Mouse (Mus musculus): ENCODE measurements around the gene Fgfr1op. TPM values are rescaled to one million over a fixed set of nuclear protein-coding genes. Genes with fewer than 3 reads are reported as not detected.

The Fgfr1op gene
- polyA plus RNA-seq, 1 experiment from 2014 or later, result 27.5 TPM

GRCm38 (mm10) chr17:8235743-8236142, 70.4 kb downstream of the Fgfr1op start, which contains the start of gene Ccr6:
Gene Ccr6 (plus strand): TSS chr17:8236043.
- no peak within 1 kb of the TSS for H3K4me3 ChIP-seq (replicated peaks)
- no peak for ATAC-seq
- H3K4me2 ChIP-seq (replicated peaks), result no peak within 1 kb of the TSS
- H3K9me3 ChIP-seq, result no peaks in the 10 kb centered on the region
- H3K36me3 ChIP-seq, result no peaks in the 10 kb centered on the region
- H3K9ac ChIP-seq (replicated peaks), result no peak within 1 kb of the TSS
- no peak within 1 kb of the TSS for H3K27ac ChIP-seq
- H3K27me3 ChIP-seq, result no peaks in the 10 kb centered on the region
- WGBS, result 78% methylated on average over 3 of the region's 3 CpGs
- no peaks in the 10 kb centered on the region for H3K4me1 ChIP-seq (replicated peaks)

GRCm38 (mm10) chr17:8238012-8238710, 72.9 kb downstream of the Fgfr1op start:
- 88% methylated on average over 15 of the region's 15 CpGs for WGBS
- Histone ChIP-seq H3K9me3 (no peaks in the 10 kb centered on the region), H3K4me3 (replicated peaks) (no peak overlapping the region), H3K27ac (no peak overlapping the region), H3K27me3 (no peaks in the 10 kb centered on the region), H3K36me3 (no peaks in the 10 kb centered on the region), H3K4me1 (replicated peaks) (no peaks in the 10 kb centered on the region), H3K9ac (replicated peaks) (no peak overlapping the region), H3K4me2 (replicated peaks) (no peak overlapping the region)
- no peak for ATAC-seq

- Histone ChIP-seq H3K27ac (no peak overlapping the region), H3K9ac (replicated peaks) (no peak overlapping the region), H3K4me3 (replicated peaks) (no peak overlapping the region), H3K9me3 (no peaks in the 10 kb centered on the region), H3K27me3 (no peaks in the 10 kb centered on the region), H3K4me1 (replicated peaks) (no peaks in the 10 kb centered on the region), H3K36me3 (no peaks in the 10 kb centered on the region), H3K4me2 (replicated peaks) (no peak overlapping the region)
- WGBS, result 70% methylated on average over 3 of the region's 3 CpGs
- no peak for ATAC-seq
These were observed 74.3 kb downstream of the Fgfr1op start for GRCm38 (mm10) chr17:8239561-8239960.

- H3K4me1 ChIP-seq (replicated peaks), result no peaks in the 10 kb centered on the region
- no peak overlapping the region for H3K27ac ChIP-seq
- H3K9me3 ChIP-seq, result no peaks in the 10 kb centered on the region
- 77% methylated on average over 4 of the region's 4 CpGs for WGBS
- no peak overlapping the region for H3K9ac ChIP-seq (replicated peaks)
- H3K4me2 ChIP-seq (replicated peaks), result no peak overlapping the region
- no peak overlapping the region for H3K4me3 ChIP-seq (replicated peaks)
- H3K27me3 ChIP-seq, result no peaks in the 10 kb centered on the region
- ATAC-seq, result no peak
- no peaks in the 10 kb centered on the region for H3K36me3 ChIP-seq
These were observed 75.2 kb downstream of the Fgfr1op start for GRCm38 (mm10) chr17:8240517-8240916.

GRCm38 (mm10) chr17:8241645-8242044, 76.3 kb downstream of the Fgfr1op start:
- H3K9me3 ChIP-seq, result no peaks in the 10 kb centered on the region
- H3K4me1 ChIP-seq (replicated peaks), result no peaks in the 10 kb centered on the region
- no peak overlapping the region for H3K9ac ChIP-seq (replicated peaks)
- H3K36me3 ChIP-seq, result no peaks in the 10 kb centered on the region
- ATAC-seq, result no peak
- H3K4me3 ChIP-seq (replicated peaks), result no peak overlapping the region
- H3K27me3 ChIP-seq, result no peaks in the 10 kb centered on the region
- no peak overlapping the region for H3K27ac ChIP-seq
- WGBS, result 76% methylated on average over 12 of the region's 12 CpGs
- H3K4me2 ChIP-seq (replicated peaks), result no peak overlapping the region

GRCm38 (mm10) chr17:8242186-8242585, 76.9 kb downstream of the Fgfr1op start:
- ATAC-seq, result no peak
- Histone ChIP-seq H3K27me3 (no peaks in the 10 kb centered on the region), H3K9ac (replicated peaks) (no peak overlapping the region), H3K4me2 (replicated peaks) (no peak overlapping the region), H3K4me1 (replicated peaks) (no peaks in the 10 kb centered on the region), H3K27ac (no peak overlapping the region), H3K9me3 (no peaks in the 10 kb centered on the region), H3K36me3 (no peaks in the 10 kb centered on the region), H3K4me3 (replicated peaks) (no peak overlapping the region)
- 94% methylated on average over 11 of the region's 11 CpGs for WGBS

GRCm38 (mm10) chr17:8244124-8244523, 78.8 kb downstream of the Fgfr1op start:
- no peak overlapping the region for H3K4me3 ChIP-seq (replicated peaks)
- 83% methylated on average over 2 of the region's 2 CpGs for WGBS
- no peaks in the 10 kb centered on the region for H3K4me1 ChIP-seq (replicated peaks)
- no peaks in the 10 kb centered on the region for H3K27me3 ChIP-seq
- no peak overlapping the region for H3K27ac ChIP-seq
- no peaks in the 10 kb centered on the region for H3K9me3 ChIP-seq
- H3K36me3 ChIP-seq, result no peaks in the 10 kb centered on the region
- H3K9ac ChIP-seq (replicated peaks), result no peak overlapping the region
- H3K4me2 ChIP-seq (replicated peaks), result no peak overlapping the region
- ATAC-seq, result no peak

GRCm38 (mm10) chr17:8246102-8246754, 80.9 kb downstream of the Fgfr1op start:
- H3K36me3 ChIP-seq, result no peaks in the 10 kb centered on the region
- H3K4me1 ChIP-seq (replicated peaks), result no peaks in the 10 kb centered on the region
- no peak overlapping the region for H3K4me3 ChIP-seq (replicated peaks)
- no peaks in the 10 kb centered on the region for H3K27me3 ChIP-seq
- ATAC-seq, result no peak
- H3K4me2 ChIP-seq (replicated peaks), result no peak overlapping the region
- H3K9ac ChIP-seq (replicated peaks), result no peak overlapping the region
- H3K27ac ChIP-seq, result no peak overlapping the region
- H3K9me3 ChIP-seq, result no peaks in the 10 kb centered on the region
- WGBS, result 67% methylated on average over 4 of the region's 4 CpGs

Other genes with a start within 250 kb of the Fgfr1op start
- 0.44 and 0.62 TPM in 2 replicates for gene Tagap, start 239.5 kb upstream of the Fgfr1op start, polyA plus RNA-seq (2015; fragmentation: Nextera tagmentation; extraction: Ambion mirVana)
- 67.8 and 75.5 TPM in 2 replicates for gene Rsph3a, start 219.9 kb upstream of the Fgfr1op start, polyA plus RNA-seq (2015; fragmentation: Nextera tagmentation; extraction: Ambion mirVana)
- 0.15 and 0.22 TPM in 2 replicates for gene Gm49673, start 17.7 kb upstream of the Fgfr1op start, polyA plus RNA-seq (2015; fragmentation: Nextera tagmentation; extraction: Ambion mirVana)
- gene Rnaset2a, start 17.4 kb upstream of the Fgfr1op start, polyA plus RNA-seq (2015; fragmentation: Nextera tagmentation; extraction: Ambion mirVana), result 9.7 and 11.5 TPM in 2 replicates
- not detected in 2 replicates for gene Ccr6, start 70.5 kb downstream of the Fgfr1op start, polyA plus RNA-seq (2015; fragmentation: Nextera tagmentation; extraction: Ambion mirVana)
- gene Mpc1, start 117.4 kb downstream of the Fgfr1op start, polyA plus RNA-seq (2015; fragmentation: Nextera tagmentation; extraction: Ambion mirVana), result 192 and 196 TPM in 2 replicates
- 153 and 155 TPM in 2 replicates for gene Sft2d1, start 145.6 kb downstream of the Fgfr1op start, polyA plus RNA-seq (2015; fragmentation: Nextera tagmentation; extraction: Ambion mirVana)
- gene Prr18, start 172.0 kb downstream of the Fgfr1op start, polyA plus RNA-seq (2015; fragmentation: Nextera tagmentation; extraction: Ambion mirVana), result 7.9 and 9.1 TPM in 2 replicates
- gene T2, start 190.5 kb downstream of the Fgfr1op start, polyA plus RNA-seq (2015; fragmentation: Nextera tagmentation; extraction: Ambion mirVana), result 0.46 and 0.66 TPM in 2 replicates